Mouse (Mus musculus) spleen, adult 2 months (tissue): Measurements from ENCODE around the gene Syt13.

Source experiments
- CTCF ChIP-seq: fragments of 200-500 bp; IDR thresholded peaks from 2 replicates; pipeline ENCODE4 v1.5.1; 2011; ENCODE audit warnings: mild to moderate bottlenecking, inconsistent platforms; ENCODE audit not compliant: insufficient read depth, insufficient read length, insufficient replicate concordance; ENCODE audit errors: extremely low read depth
- POLR2A ChIP-seq: fragments of 200-500 bp; IDR thresholded peaks from 2 replicates; pipeline ENCODE4 v1.6.1; 2011; ENCODE audit warnings: low read depth, low read length, inconsistent platforms

GRCm38 (mm10) chr2:92985600-92985999 lies 70.7 kb downstream of the Syt13 start:
- TF ChIP-seq POLR2A (no peak), CTCF (no peak)
